Mouse (Mus musculus) layer of hippocampus, adult 2 months (tissue): ENCODE results near the gene Mrpl11. TPM values are rescaled to one million over a fixed set of nuclear protein-coding genes. Genes with fewer than 3 reads are reported as not detected.
"Not testable (repeated sequence)": the region's sequence is repeated elsewhere in the genome, so short reads cannot be mapped to it uniquely, and the experiment has no call there.

Experiments
- DNase-seq, 2 experiments: peaks; one replicate each; pipeline ENCODE4 v3.0.0; 2022; ENCODE audit warnings: low spot score in 2 of 2
- H3K27ac ChIP-seq: fragments of 200-600 bp; 2 replicates; pipeline ENCODE4 v1.8.1; 2022
- H3K4me3 ChIP-seq: fragments of 200-600 bp; 2 replicates; pipeline ENCODE4 v1.8.1; 2022; ENCODE audit warnings: mild to moderate bottlenecking
- CTCF ChIP-seq: fragments of 200-600 bp; conservative IDR thresholded peaks from 2 replicates; pipeline ENCODE4 v1.8.1; 2022; ENCODE audit warnings: antibody characterized with exemption, mild to moderate bottlenecking, moderate library complexity
- total RNA-seq, 2 experiments: library from RNA; stranded (reverse); gene quantifications; 2 replicates each; pipeline ENCODE4 v1.2.3; 2021

Gene Mrpl11
- total RNA-seq, 2 experiments from 2014 or later = 58.8 to 62.8 TPM

DNA sequence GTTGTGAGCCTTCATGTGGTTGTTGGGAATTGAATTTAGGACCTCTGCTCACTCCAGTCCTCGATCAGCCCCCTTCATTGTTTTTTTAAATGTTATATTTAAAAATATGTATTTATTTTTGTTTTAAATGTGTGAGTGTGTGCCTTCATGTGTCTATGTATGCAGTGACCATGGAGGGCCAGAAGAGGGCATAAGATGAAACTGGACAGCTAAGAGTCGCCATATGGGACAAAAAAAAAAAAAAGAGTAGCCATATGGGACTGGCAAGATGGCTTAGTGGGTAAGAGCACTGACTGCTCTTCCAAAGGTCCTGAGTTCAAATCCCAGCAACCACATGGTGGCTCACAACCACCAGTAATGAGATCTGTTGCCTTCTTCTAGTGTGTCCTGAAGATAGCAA is 41.7 kb downstream of the Mrpl11 start:
- peak; percentile 40 for TF ChIP-seq CTCF
- not testable (repeated sequence) for DNase-seq, H3K27ac ChIP-seq, H3K4me3 ChIP-seq

DNA sequence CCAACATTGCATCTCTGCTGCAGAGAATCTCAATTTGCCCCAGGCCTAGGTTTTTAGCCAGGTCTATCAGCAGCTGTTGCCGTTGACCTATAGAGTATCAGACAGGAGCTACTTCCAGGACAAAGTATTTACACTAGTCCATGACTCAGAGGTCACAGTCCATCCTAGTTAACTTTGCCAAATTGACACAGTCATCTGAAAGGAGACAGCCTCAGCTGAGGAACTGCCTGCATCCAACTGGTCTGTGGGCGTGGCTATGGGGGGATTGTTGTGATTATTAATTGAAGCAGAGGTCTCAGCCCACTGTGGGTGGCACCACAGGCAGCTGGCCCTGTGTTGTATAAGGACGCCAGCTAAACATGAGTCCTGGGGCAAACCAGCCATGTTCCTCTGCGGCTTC is 43.0 kb downstream of the Mrpl11 start:
- no peak overlapping the region for H3K4me3 ChIP-seq
- H3K27ac ChIP-seq = no peak overlapping the region
- TF ChIP-seq CTCF = no peak
- DNase-seq = no peak

- no peak for TF ChIP-seq CTCF
- Histone ChIP-seq H3K27ac (no peak overlapping the region), H3K4me3 (no peak overlapping the region)
- no peak for DNase-seq
Observed at GRCm38 (mm10) chr19:5013138-5013537, 51.2 kb downstream of the Mrpl11 start.

- TF ChIP-seq CTCF = peak; percentile 86
- DNase-seq = peak in 1 of 2 experiments; percentile 53
- no peak overlapping the region for H3K4me3 ChIP-seq
- no peak overlapping the region for H3K27ac ChIP-seq
Observed at GRCm38 (mm10) chr19:5014961-5015398, 53.0 kb downstream of the Mrpl11 start.

- DNase-seq = no peak
- no peak overlapping the region for H3K4me3 ChIP-seq
- TF ChIP-seq CTCF = no peak
- H3K27ac ChIP-seq = no peak overlapping the region
Observed at GRCm38 (mm10) chr19:5016221-5016742, 54.3 kb downstream of the Mrpl11 start.

Other genes starting within 250 kb of the Mrpl11 start
- 10 to 100 TPM; 16.8 to 17.9 TPM for gene Rbm4b, start 205.7 kb upstream of the Mrpl11 start, total RNA-seq
- gene Rbm4, start 168.2 kb upstream of the Mrpl11 start, total RNA-seq = 10 to 100 TPM; 76.1 to 95.4 TPM
- 10 to 100 TPM; 26.6 to 27.2 TPM for gene Gm21992, start 150.5 kb upstream of the Mrpl11 start, total RNA-seq
- 10 to 100 TPM; 59.5 to 65.9 TPM for gene Rbm14, start 150.5 kb upstream of the Mrpl11 start, total RNA-seq
- 10 to 100 TPM; 33.9 to 38.8 TPM for gene Ccs, start 122.8 kb upstream of the Mrpl11 start, total RNA-seq
- 1 to 10 TPM; 1.7 to 2.2 TPM for gene Ccdc87, start 122.8 kb upstream of the Mrpl11 start, total RNA-seq
- 100 to 1,000 TPM; 108 to 114 TPM for gene Ctsf, start 107.0 kb upstream of the Mrpl11 start, total RNA-seq
- gene Actn3, start 84.2 kb upstream of the Mrpl11 start, total RNA-seq = 1 to 10 TPM in 1 of 2 experiments, under 1 TPM in 1; 0.82 to 1.5 TPM
- gene Zdhhc24, start 83.5 kb upstream of the Mrpl11 start, total RNA-seq = 10 to 100 TPM; 26.3 to 27.3 TPM
- 10 to 100 TPM; 35.9 to 46.3 TPM for gene Bbs1, start 55.5 kb upstream of the Mrpl11 start, total RNA-seq
- gene Dpp3, start 33.9 kb upstream of the Mrpl11 start, total RNA-seq = 10 to 100 TPM; 36.6 to 44.2 TPM
- gene Peli3, start 19.0 kb upstream of the Mrpl11 start, total RNA-seq = 10 to 100 TPM; 21.4 to 21.9 TPM
- gene Npas4, start 28.2 kb downstream of the Mrpl11 start, total RNA-seq = 10 to 100 TPM in 1 of 2 experiments, 1 to 10 TPM in 1; 6.4 to 11.2 TPM
- 10 to 100 TPM; 16.2 to 16.7 TPM for gene Slc29a2, start 61.7 kb downstream of the Mrpl11 start, total RNA-seq
- gene B4gat1, start 76.7 kb downstream of the Mrpl11 start, total RNA-seq = 100 to 1,000 TPM; 112 to 130 TPM
- gene AC124502.3, start 76.7 kb downstream of the Mrpl11 start, total RNA-seq = 1 to 10 TPM; 4.1 to 7.6 TPM
- gene Brms1, start 79.2 kb downstream of the Mrpl11 start, total RNA-seq = 10 to 100 TPM; 21.4 to 25.3 TPM
- gene Rin1, start 88.3 kb downstream of the Mrpl11 start, total RNA-seq = 100 to 1,000 TPM; 117 to 119 TPM
- gene Cd248, start 105.9 kb downstream of the Mrpl11 start, total RNA-seq = 1 to 10 TPM; 3.2 to 3.9 TPM
- gene Tmem151a, start 123.4 kb downstream of the Mrpl11 start, total RNA-seq = 100 to 1,000 TPM; 112 to 114 TPM
- 10 to 100 TPM; 23.3 to 23.5 TPM for gene Yif1a, start 126.4 kb downstream of the Mrpl11 start, total RNA-seq
- gene Cnih2, start 136.4 kb downstream of the Mrpl11 start, total RNA-seq = 100 to 1,000 TPM; 614 to 642 TPM
- 100 to 1,000 TPM; 156 to 169 TPM for gene Rab1b, start 144.9 kb downstream of the Mrpl11 start, total RNA-seq
- gene Klc2, start 156.4 kb downstream of the Mrpl11 start, total RNA-seq = 100 to 1,000 TPM; 223 to 231 TPM